Mouse (Mus musculus) ES-E14 (cell line): ENCODE results near the gene Eif4enif1. TPM values are rescaled to one million over a fixed set of nuclear protein-coding genes. Genes with fewer than 3 reads are reported as not detected.

Experiments used
- DNase-seq: peaks from one replicate; pipeline ENCODE4 v3.0.0-alpha.2; 2013; ENCODE audit warnings: low read depth, low spot score
- H3K27ac ChIP-seq: 2 replicates; pipeline ENCODE4 v1.5.1; 2012; ENCODE audit warnings: low read depth, mild to moderate bottlenecking, low read length, moderate library complexity, mixed read lengths; ENCODE audit not compliant: poor library complexity, insufficient read depth, severe bottlenecking
- H3K36me3 ChIP-seq: 2 replicates; pipeline ENCODE4 v1.6.1; 2012; ENCODE audit warnings: mild to moderate bottlenecking, low read length, moderate library complexity, mixed read lengths; ENCODE audit not compliant: control insufficient read depth, poor library complexity, insufficient read depth, severe bottlenecking
- H3K4me1 ChIP-seq, 2 experiments: fragments of 150-350 bp in 1 of 2; sonication (generic) in 1 of 2; 2 replicates each; pipeline ENCODE4 v1.6.1; 2012; ENCODE audit warnings: low read length in 2 of 2, mild to moderate bottlenecking in 1 of 2, mixed read lengths in 1 of 2; ENCODE audit not compliant: control insufficient read depth in 2 of 2, insufficient read depth in 2 of 2, poor library complexity in 1 of 2
- H3K4me3 ChIP-seq, 2 experiments: fragments of 150-350 bp in 1 of 2; sonication (generic) in 1 of 2; 2 replicates each; pipeline ENCODE4 v1.5.1; 2012; ENCODE audit warnings: low read length in 2 of 2, low read depth in 1 of 2, mild to moderate bottlenecking in 1 of 2, mixed read lengths in 1 of 2; ENCODE audit not compliant: insufficient read depth in 1 of 2, poor library complexity in 1 of 2, severe bottlenecking in 1 of 2
- H3K9ac ChIP-seq: 2 replicates; pipeline ENCODE4 v1.6.1; 2012; ENCODE audit warnings: low read depth, mild to moderate bottlenecking, low read length, mixed read lengths; ENCODE audit not compliant: poor library complexity, insufficient read depth, severe bottlenecking
- H3K9me3 ChIP-seq: fragments of 150-350 bp; sonication (generic); 2 replicates; pipeline ENCODE4 v1.6.1; 2012; ENCODE audit warnings: low read depth, mild to moderate bottlenecking, low read length; ENCODE audit not compliant: control insufficient read depth, insufficient read depth
- CHD2 ChIP-seq: IDR thresholded peaks from 2 replicates; pipeline ENCODE4 v1.6.1; 2014; ENCODE audit warnings: mild to moderate bottlenecking, low read depth, low read length, inconsistent platforms
- HCFC1 ChIP-seq: IDR thresholded peaks from 2 replicates; pipeline ENCODE4 v1.6.1; 2012; ENCODE audit warnings: low read length, inconsistent platforms, borderline replicate concordance; ENCODE audit not compliant: insufficient read depth
- MAFK ChIP-seq: IDR thresholded peaks from 2 replicates; pipeline ENCODE4 v1.6.1; 2014; ENCODE audit warnings: mild to moderate bottlenecking, low read depth, low read length, inconsistent platforms; ENCODE audit not compliant: insufficient read depth
- ZC3H11A ChIP-seq: IDR thresholded peaks from 2 replicates; pipeline ENCODE4 v1.6.1; 2012; ENCODE audit warnings: low read depth, mild to moderate bottlenecking, inconsistent platforms, low read length, borderline replicate concordance
- ZNF384 ChIP-seq: IDR thresholded peaks from 2 replicates; pipeline ENCODE4 v1.6.1; 2012; ENCODE audit warnings: low read depth, low read length, inconsistent platforms
- in situ Hi-C, 2 experiments: fragments of 600-800 bp; cut with MboI; formaldehyde crosslinking; loops; one replicate each; pipeline ENCODE4 v1.15.1; 2025; ENCODE audit warnings: low sequenced_read_pairs in 2 of 2, inconsistent platforms in 1 of 2; ENCODE audit not compliant: unreplicated experiment in 2 of 2
- total RNA-seq: library from RNA; depleted of rRNA; stranded (reverse); fragments of 300-350 nt; gene quantifications from 2 replicates; pipeline ENCODE4 v1.2.3, GENCODE M21; 2012; rRNA removed

Eif4enif1 gene
- total RNA-seq, 1 experiment = 42.3 TPM

- Histone ChIP-seq H3K9me3 (no peaks in the 10 kb centered on the region), H3K4me1 (peaks cover 3 to 5% of the 10 kb centered on the region in 2 experiments), H3K9ac (peak overlapping the region; percentile 83), H3K27ac (peak overlapping the region; percentile 89), H3K4me3 (peak overlapping the region; percentile 83 to 96), H3K36me3 (peaks cover 39% of the 10 kb centered on the region)
- in situ Hi-C loops = no loop called here
- DNase-seq = peak; percentile 69
- TF ChIP-seq MAFK (no peak), ZC3H11A (no peak)
These were observed 89.8 kb downstream of the Eif4enif1 start for GRCm38 (mm10) chr11:3292062-3292421.

- Histone ChIP-seq H3K9me3 (no peaks in the 10 kb centered on the region), H3K9ac (peak overlapping the region; percentile 83), H3K36me3 (peaks cover 46% of the 10 kb centered on the region), H3K4me3 (peak overlapping the region; percentile 83 to 96), H3K4me1 (peaks cover 2% of the 10 kb centered on the region in 2 experiments), H3K27ac (peak overlapping the region; percentile 89)
- TF ChIP-seq ZC3H11A = no peak
- TF ChIP-seq CHD2 = no peak
- TF ChIP-seq HCFC1 = no peak
- no peak for TF ChIP-seq MAFK
- TF ChIP-seq ZNF384 = no peak
- in situ Hi-C loops = no loop called here
- DNase-seq = peak; percentile 97
These were observed 90.6 kb downstream of the Eif4enif1 start for GRCm38 (mm10) chr11:3292711-3293249.

DNA sequence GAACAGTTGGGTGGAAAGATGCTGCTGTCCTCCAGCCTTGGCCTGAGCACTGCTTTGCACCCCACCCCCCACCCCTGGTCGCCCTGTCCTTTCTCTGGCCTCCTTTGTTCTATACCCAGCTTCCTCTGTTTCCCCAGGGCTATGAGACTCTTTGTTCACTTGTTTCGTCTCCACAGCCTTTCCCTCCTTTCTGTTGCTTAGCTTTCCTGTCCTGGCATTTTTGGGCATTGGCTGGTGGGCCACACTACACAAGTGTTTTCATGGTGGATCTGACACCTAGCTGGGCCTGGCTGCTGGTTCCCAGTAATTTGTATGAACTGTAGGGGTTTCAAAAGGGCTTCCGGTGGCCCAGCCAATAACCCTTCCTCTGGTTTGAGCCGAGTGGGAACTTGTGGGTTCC is 91.2 kb downstream of the Eif4enif1 start:
- in situ Hi-C loops = no loop called here
- Histone ChIP-seq H3K4me3 (peak overlapping the region; percentile 83 to 96; a peak in 3 of 4 replicates), H3K27ac (peak overlapping the region; percentile 68), H3K4me1 (peaks cover 0 to 2% of the 10 kb centered on the region in 2 experiments; a peak in 3 of 4 replicates), H3K36me3 (peaks cover 50% of the 10 kb centered on the region), H3K9ac (peak overlapping the region; percentile 63; the same call in 1 of the 2 replicates), H3K9me3 (no peaks in the 10 kb centered on the region)
- DNase-seq = no peak
- TF ChIP-seq MAFK (no peak), ZC3H11A (no peak), HCFC1 (no peak), CHD2 (no peak), ZNF384 (no peak)

Other genes with a start within 250 kb of the Eif4enif1 start
- 18.5 and 25.5 TPM in 2 replicates for gene Sfi1, start 8.9 kb upstream of the Eif4enif1 start, total RNA-seq
- 119 and 180 TPM in 2 replicates for gene Drg1, start 64.0 kb downstream of the Eif4enif1 start, total RNA-seq
- 61.8 and 63.5 TPM in 2 replicates for gene Patz1, start 86.5 kb downstream of the Eif4enif1 start, total RNA-seq
- 8.5 and 16.1 TPM in 2 replicates for gene Pik3ip1, start 128.0 kb downstream of the Eif4enif1 start, total RNA-seq
- gene Limk2, start 206.8 kb downstream of the Eif4enif1 start, total RNA-seq = 80.5 and 93.3 TPM in 2 replicates
- 9.3 and 15.5 TPM in 2 replicates for gene Rnf185, start 250.0 kb downstream of the Eif4enif1 start, total RNA-seq